Mouse (Mus musculus) liver, embryonic 14.5 days (tissue): Measurements from ENCODE around the gene Zar1l.

Source experiments
- CTCF ChIP-seq: IDR thresholded peaks from 2 replicates; pipeline ENCODE4 v1.5.1; 2016; ENCODE audit warnings: antibody characterized with exemption, low read depth, control low read depth
- EP300 ChIP-seq: IDR thresholded peaks from 2 replicates; pipeline ENCODE4 v1.6.1; 2016; ENCODE audit warnings: antibody characterized with exemption, low read depth

DNA sequence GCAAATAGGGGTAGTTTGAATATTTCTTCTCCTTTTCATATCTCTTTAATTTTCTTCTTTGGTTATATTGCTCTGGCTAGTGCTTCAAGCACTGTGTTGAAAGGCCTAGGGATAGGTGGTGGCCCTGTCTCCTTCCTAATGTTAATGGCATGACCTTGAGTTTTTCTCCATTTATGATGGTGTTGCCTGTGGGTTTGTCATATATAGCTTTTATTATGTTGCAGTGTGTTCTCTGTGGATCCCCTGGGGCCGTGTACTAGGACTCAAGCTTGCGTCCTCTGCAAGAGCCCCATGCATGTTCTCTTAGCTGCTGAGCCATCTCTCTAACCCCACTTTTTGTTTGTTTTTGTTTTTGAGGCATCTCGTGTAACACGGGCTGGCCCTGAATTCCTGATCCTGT, 40.6 kb downstream of the Zar1l start:
- TF ChIP-seq CTCF: no peak
- no peak for TF ChIP-seq EP300
